Mouse (Mus musculus) ES-E14 (cell line): ENCODE data around the gene Dnah6. TPM values are rescaled to one million over a fixed set of nuclear protein-coding genes. Genes with fewer than 3 reads are reported as not detected.

Experiments used
- DNase-seq: peaks from one replicate; pipeline ENCODE4 v3.0.0-alpha.2; 2013; ENCODE audit warnings: low read depth, low spot score
- H3K27ac ChIP-seq: 2 replicates; pipeline ENCODE4 v1.5.1; 2012; ENCODE audit warnings: low read depth, mild to moderate bottlenecking, low read length, moderate library complexity, mixed read lengths; ENCODE audit not compliant: poor library complexity, insufficient read depth, severe bottlenecking
- H3K36me3 ChIP-seq: 2 replicates; pipeline ENCODE4 v1.6.1; 2012; ENCODE audit warnings: mild to moderate bottlenecking, low read length, moderate library complexity, mixed read lengths; ENCODE audit not compliant: control insufficient read depth, poor library complexity, insufficient read depth, severe bottlenecking
- H3K4me1 ChIP-seq, 2 experiments: fragments of 150-350 bp in 1 of 2; sonication (generic) in 1 of 2; 2 replicates each; pipeline ENCODE4 v1.6.1; 2012; ENCODE audit warnings: low read length in 2 of 2, mild to moderate bottlenecking in 1 of 2, mixed read lengths in 1 of 2; ENCODE audit not compliant: control insufficient read depth in 2 of 2, insufficient read depth in 2 of 2, poor library complexity in 1 of 2
- H3K4me3 ChIP-seq, 2 experiments: fragments of 150-350 bp in 1 of 2; sonication (generic) in 1 of 2; 2 replicates each; pipeline ENCODE4 v1.5.1; 2012; ENCODE audit warnings: low read length in 2 of 2, low read depth in 1 of 2, mild to moderate bottlenecking in 1 of 2, mixed read lengths in 1 of 2; ENCODE audit not compliant: insufficient read depth in 1 of 2, poor library complexity in 1 of 2, severe bottlenecking in 1 of 2
- H3K9ac ChIP-seq: 2 replicates; pipeline ENCODE4 v1.6.1; 2012; ENCODE audit warnings: low read depth, mild to moderate bottlenecking, low read length, mixed read lengths; ENCODE audit not compliant: poor library complexity, insufficient read depth, severe bottlenecking
- H3K9me3 ChIP-seq: fragments of 150-350 bp; sonication (generic); 2 replicates; pipeline ENCODE4 v1.6.1; 2012; ENCODE audit warnings: low read depth, mild to moderate bottlenecking, low read length; ENCODE audit not compliant: control insufficient read depth, insufficient read depth
- CHD2 ChIP-seq: IDR thresholded peaks from 2 replicates; pipeline ENCODE4 v1.6.1; 2014; ENCODE audit warnings: mild to moderate bottlenecking, low read depth, low read length, inconsistent platforms
- HCFC1 ChIP-seq: IDR thresholded peaks from 2 replicates; pipeline ENCODE4 v1.6.1; 2012; ENCODE audit warnings: low read length, inconsistent platforms, borderline replicate concordance; ENCODE audit not compliant: insufficient read depth
- MAFK ChIP-seq: IDR thresholded peaks from 2 replicates; pipeline ENCODE4 v1.6.1; 2014; ENCODE audit warnings: mild to moderate bottlenecking, low read depth, low read length, inconsistent platforms; ENCODE audit not compliant: insufficient read depth
- ZC3H11A ChIP-seq: IDR thresholded peaks from 2 replicates; pipeline ENCODE4 v1.6.1; 2012; ENCODE audit warnings: low read depth, mild to moderate bottlenecking, inconsistent platforms, low read length, borderline replicate concordance
- ZNF384 ChIP-seq: IDR thresholded peaks from 2 replicates; pipeline ENCODE4 v1.6.1; 2012; ENCODE audit warnings: low read depth, low read length, inconsistent platforms
- in situ Hi-C, 2 experiments: fragments of 600-800 bp; cut with MboI; formaldehyde crosslinking; loops; one replicate each; pipeline ENCODE4 v1.15.1; 2025; ENCODE audit warnings: low sequenced_read_pairs in 2 of 2, inconsistent platforms in 1 of 2; ENCODE audit not compliant: unreplicated experiment in 2 of 2
- total RNA-seq: library from RNA; depleted of rRNA; stranded (reverse); fragments of 300-350 nt; gene quantifications from 2 replicates; pipeline ENCODE4 v1.2.3, GENCODE M21; 2012

Dnah6 gene
- total RNA-seq, 1 experiment, result 0.54 TPM

GRCm38 (mm10) chr6:73228408-73228807 lies 7.0 kb upstream of the Dnah6 start:
- Histone ChIP-seq H3K9ac (no peak overlapping the region), H3K27ac (no peak overlapping the region), H3K9me3 (no peaks in the 10 kb centered on the region), H3K36me3 (no peaks in the 10 kb centered on the region), H3K4me1 (peaks cover 0 to 3% of the 10 kb centered on the region in 2 experiments; a peak in 3 of 4 replicates), H3K4me3 (no peak overlapping the region)
- in situ Hi-C loops, result loop anchor here in 1 of 2 experiments (25.0 kb wide), 1 partner anchor 291 kb away; no protein-coding TSS in a partner anchor
- no peak for DNase-seq
- no peak for TF ChIP-seq ZC3H11A
- no peak for TF ChIP-seq CHD2
- TF ChIP-seq ZNF384, result no peak
- TF ChIP-seq HCFC1, result no peak
- no peak for TF ChIP-seq MAFK

- no peak overlapping the region for H3K4me3 ChIP-seq
- no peak overlapping the region for H3K27ac ChIP-seq
- TF ChIP-seq ZC3H11A (peak; percentile 30; the same call in 1 of the 2 replicates), ZNF384 (no peak)
- H3K4me1 ChIP-seq, result peaks cover 0 to 3% of the 10 kb centered on the region in 2 experiments; a peak in 3 of 4 replicates
- no peak overlapping the region for H3K9ac ChIP-seq
- no peak for DNase-seq
- H3K9me3 ChIP-seq, result no peaks in the 10 kb centered on the region
- H3K36me3 ChIP-seq, result no peaks in the 10 kb centered on the region
- in situ Hi-C loops, result loop anchor here in 1 of 2 experiments (25.0 kb wide), 1 partner anchor 290 kb away; no protein-coding TSS in a partner anchor
Measured at GRCm38 (mm10) chr6:73227376-73228158, 6.1 kb upstream of the Dnah6 start.

- Histone ChIP-seq H3K4me1 (peaks cover 0 to 3% of the 10 kb centered on the region in 2 experiments; a peak in 2 of 4 replicates), H3K4me3 (peak overlapping the region in 1 of 2 experiments; percentile 8; a peak in 1 of 4 replicates), H3K9me3 (no peaks in the 10 kb centered on the region), H3K36me3 (no peaks in the 10 kb centered on the region), H3K9ac (no peak overlapping the region; the same call in 1 of the 2 replicates), H3K27ac (no peak overlapping the region)
- TF ChIP-seq HCFC1 (no peak), MAFK (no peak), ZNF384 (no peak), ZC3H11A (no peak), CHD2 (no peak)
- in situ Hi-C loops, result no loop called here
- no peak for DNase-seq
Measured at GRCm38 (mm10) chr6:73222841-73223526, 1.5 kb upstream of the Dnah6 start.

GRCm38 (mm10) chr6:73221958-73222735 lies 696 bp upstream of the Dnah6 start:
- no peak for DNase-seq
- Histone ChIP-seq H3K9me3 (no peaks in the 10 kb centered on the region), H3K27ac (peak overlapping the region; percentile 22; the same call in 1 of the 2 replicates), H3K9ac (peak overlapping the region; percentile 52), H3K4me1 (peaks cover 0 to 3% of the 10 kb centered on the region in 2 experiments; a peak in 2 of 4 replicates), H3K4me3 (peak overlapping the region; percentile 45 to 81), H3K36me3 (no peaks in the 10 kb centered on the region)
- TF ChIP-seq ZC3H11A (no peak), CHD2 (no peak), HCFC1 (no peak), MAFK (no peak), ZNF384 (no peak)
- in situ Hi-C loops, result no loop called here
